Mouse (Mus musculus): ENCODE measurements around the gene Plekhm2. TPM values are rescaled to one million over a fixed set of nuclear protein-coding genes. Genes with fewer than 3 reads are reported as not detected.

Gene Plekhm2
- polyA plus RNA-seq (2014; fragmentation: Nextera tagmentation; extraction: Ambion mirVana): 3.5 and 3.9 TPM in 2 replicates

GRCm38 (mm10) chr4:141664799-141665198 lies at the start of gene Plekhm2:
TSS of gene Plekhm2 (minus strand) at chr4:141664899.
- ATAC-seq (replicated peaks; ENCODE audit: insufficient number of reproducible peaks, low FRiP score, low TSS enrichment): no peak

GRCm38 (mm10) chr4:141713598-141714142 lies 49.0 kb upstream of the Plekhm2 start:
- no peaks in the 10 kb centered on the region for H3K9me3 ChIP-seq (replicated peaks; ENCODE audit: control insufficient read depth, low read length)
- peaks cover 25% of the 10 kb centered on the region for H3K36me3 ChIP-seq (ENCODE audit: control insufficient read depth, insufficient read depth, low read length)
- H3K4me1 ChIP-seq (ENCODE audit: control insufficient read depth, insufficient read depth, low read length): 0 out of 2 replicates have a peak, but pooled peaks cover 3% of the 10 kb centered on the region
- no peak overlapping the region for H3K4me3 ChIP-seq (ENCODE audit: low read depth, low read length)
- ATAC-seq (replicated peaks; ENCODE audit: insufficient number of reproducible peaks, low FRiP score, low TSS enrichment): no peak
- 81% methylated on average over 5 of the region's 5 CpGs for WGBS (ENCODE audit: insufficient replicate concordance)
- no peak overlapping the region for H3K9ac ChIP-seq (ENCODE audit: low read depth, low read length)
- no peak overlapping the region for H3K27ac ChIP-seq (ENCODE audit: low read depth, low read length)
- no peaks in the 10 kb centered on the region for H3K27me3 ChIP-seq (ENCODE audit: control insufficient read depth, insufficient read depth, low read length)
- no peak overlapping the region for H3K4me2 ChIP-seq

More at GRCm38 (mm10) chr4:141664799-141665198, at the start of gene Plekhm2:
- Histone ChIP-seq H3K36me3 (ENCODE audit: control insufficient read depth, insufficient read depth, low read length) (peaks cover 5% of the 10 kb centered on the region), H3K4me1 (ENCODE audit: control insufficient read depth, insufficient read depth, low read length) (peaks cover 13% of the 10 kb centered on the region), H3K4me3 (ENCODE audit: low read depth, low read length) (peak within 1 kb of the TSS; percentile 93), H3K4me2 (peak within 1 kb of the TSS; percentile 94), H3K9ac (ENCODE audit: low read depth, low read length) (peak within 1 kb of the TSS; percentile 91), H3K27ac (ENCODE audit: low read depth, low read length) (peak within 1 kb of the TSS; percentile 77), H3K9me3 (replicated peaks; ENCODE audit: control insufficient read depth, low read length) (no peaks in the 10 kb centered on the region), H3K27me3 (ENCODE audit: control insufficient read depth, insufficient read depth, low read length) (no peaks in the 10 kb centered on the region)
- 58% methylated on average over 8 of the region's 8 CpGs for WGBS (ENCODE audit: insufficient replicate concordance)

DNA sequence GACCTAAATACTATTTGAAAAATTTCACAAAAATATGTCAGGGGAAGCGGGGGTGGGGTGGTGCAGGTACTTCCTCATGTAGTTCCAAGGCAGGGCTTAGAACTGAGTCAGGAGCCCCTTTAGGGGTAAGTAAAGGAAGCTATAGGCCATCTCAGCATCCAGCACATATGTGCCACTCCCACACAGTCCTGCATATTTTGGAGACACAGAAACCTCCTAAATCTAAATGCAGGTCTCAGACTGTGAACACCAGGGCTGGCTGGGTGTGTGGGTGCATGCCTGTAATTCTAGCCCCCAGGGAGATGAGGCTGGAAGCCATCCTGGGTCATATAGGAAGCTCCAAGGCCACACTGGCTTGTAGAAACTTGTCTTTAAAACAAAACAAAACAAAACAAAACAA lies 46.6 kb upstream of the Plekhm2 start:
- no peak overlapping the region for H3K9ac ChIP-seq (ENCODE audit: low read depth, low read length)
- H3K27ac ChIP-seq (ENCODE audit: low read depth, low read length): no peak overlapping the region
- H3K4me3 ChIP-seq (ENCODE audit: low read depth, low read length): no peak overlapping the region
- no peak for ATAC-seq (replicated peaks; ENCODE audit: insufficient number of reproducible peaks, low FRiP score, low TSS enrichment)
- peaks cover 42% of the 10 kb centered on the region for H3K36me3 ChIP-seq (ENCODE audit: control insufficient read depth, insufficient read depth, low read length)
- WGBS (ENCODE audit: insufficient replicate concordance): 97% methylated on average over 1 of the region's 1 CpGs
- H3K27me3 ChIP-seq (ENCODE audit: control insufficient read depth, insufficient read depth, low read length): no peaks in the 10 kb centered on the region
- no peaks in the 10 kb centered on the region for H3K9me3 ChIP-seq (replicated peaks; ENCODE audit: control insufficient read depth, low read length)
- no peaks in the 10 kb centered on the region for H3K4me1 ChIP-seq (ENCODE audit: control insufficient read depth, insufficient read depth, low read length)
- no peak overlapping the region for H3K4me2 ChIP-seq

DNA sequence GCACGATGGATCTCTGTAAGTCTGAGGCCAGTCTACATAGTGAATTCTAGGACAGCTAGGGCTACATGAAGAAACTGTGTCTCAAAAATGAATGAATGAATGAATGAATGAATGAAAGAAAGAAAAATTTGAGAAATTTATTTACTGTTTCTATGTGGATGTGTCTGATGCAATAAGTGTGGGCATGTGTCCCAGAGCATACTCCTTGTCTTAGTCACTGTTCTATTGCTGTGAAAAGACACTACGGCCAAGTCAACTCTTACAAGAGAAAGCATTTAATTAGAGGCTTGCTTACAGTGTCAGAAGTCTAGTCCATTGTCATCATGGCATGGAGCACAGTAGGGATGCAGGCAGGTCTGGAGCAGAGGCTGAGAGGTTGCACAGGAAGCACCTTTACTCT lies 44.3 kb upstream of the Plekhm2 start:
- Histone ChIP-seq H3K36me3 (ENCODE audit: control insufficient read depth, insufficient read depth, low read length) (peaks cover 56% of the 10 kb centered on the region), H3K9ac (ENCODE audit: low read depth, low read length) (no peak overlapping the region), H3K4me3 (ENCODE audit: low read depth, low read length) (no peak overlapping the region), H3K27me3 (ENCODE audit: control insufficient read depth, insufficient read depth, low read length) (no peaks in the 10 kb centered on the region), H3K4me1 (ENCODE audit: control insufficient read depth, insufficient read depth, low read length) (no peaks in the 10 kb centered on the region), H3K4me2 (no peak overlapping the region), H3K9me3 (replicated peaks; ENCODE audit: control insufficient read depth, low read length) (no peaks in the 10 kb centered on the region), H3K27ac (ENCODE audit: low read depth, low read length) (no peak overlapping the region)
- ATAC-seq (replicated peaks; ENCODE audit: insufficient number of reproducible peaks, low FRiP score, low TSS enrichment): no peak
- 91% methylated on average over 2 of the region's 2 CpGs for WGBS (ENCODE audit: insufficient replicate concordance)

GRCm38 (mm10) chr4:141708005-141708404 lies 43.3 kb upstream of the Plekhm2 start:
- H3K36me3 ChIP-seq (ENCODE audit: control insufficient read depth, insufficient read depth, low read length): peaks cover 61% of the 10 kb centered on the region

GRCm38 (mm10) chr4:141705331-141705730 lies 40.6 kb upstream of the Plekhm2 start:
- Histone ChIP-seq H3K4me3 (ENCODE audit: low read depth, low read length) (no peak overlapping the region), H3K36me3 (ENCODE audit: control insufficient read depth, insufficient read depth, low read length) (peaks cover 58% of the 10 kb centered on the region), H3K27ac (ENCODE audit: low read depth, low read length) (no peak overlapping the region), H3K4me2 (no peak overlapping the region), H3K9ac (ENCODE audit: low read depth, low read length) (no peak overlapping the region), H3K4me1 (ENCODE audit: control insufficient read depth, insufficient read depth, low read length) (no peaks in the 10 kb centered on the region), H3K27me3 (ENCODE audit: control insufficient read depth, insufficient read depth, low read length) (no peaks in the 10 kb centered on the region), H3K9me3 (replicated peaks; ENCODE audit: control insufficient read depth, low read length) (no peaks in the 10 kb centered on the region)
- 79% methylated on average over 4 of the region's 4 CpGs for WGBS (ENCODE audit: insufficient replicate concordance)
- no peak for ATAC-seq (replicated peaks; ENCODE audit: insufficient number of reproducible peaks, low FRiP score, low TSS enrichment)

More at GRCm38 (mm10) chr4:141708005-141708404, 43.3 kb upstream of the Plekhm2 start:
- no peaks in the 10 kb centered on the region for H3K9me3 ChIP-seq (replicated peaks; ENCODE audit: control insufficient read depth, low read length)
- no peak overlapping the region for H3K4me2 ChIP-seq
- H3K4me3 ChIP-seq (ENCODE audit: low read depth, low read length): no peak overlapping the region
- no peak overlapping the region for H3K9ac ChIP-seq (ENCODE audit: low read depth, low read length)
- no peaks in the 10 kb centered on the region for H3K4me1 ChIP-seq (ENCODE audit: control insufficient read depth, insufficient read depth, low read length)
- WGBS (ENCODE audit: insufficient replicate concordance): 91% methylated on average over 7 of the region's 7 CpGs
- no peak overlapping the region for H3K27ac ChIP-seq (ENCODE audit: low read depth, low read length)
- no peak for ATAC-seq (replicated peaks; ENCODE audit: insufficient number of reproducible peaks, low FRiP score, low TSS enrichment)
- no peaks in the 10 kb centered on the region for H3K27me3 ChIP-seq (ENCODE audit: control insufficient read depth, insufficient read depth, low read length)

GRCm38 (mm10) chr4:141704625-141705024 lies 39.9 kb upstream of the Plekhm2 start:
- no peaks in the 10 kb centered on the region for H3K9me3 ChIP-seq (replicated peaks; ENCODE audit: control insufficient read depth, low read length)
- WGBS (ENCODE audit: insufficient replicate concordance): 89% methylated on average over 2 of the region's 2 CpGs

GRCm38 (mm10) chr4:141694719-141695118 lies 30.0 kb upstream of the Plekhm2 start:
- Histone ChIP-seq H3K9ac (ENCODE audit: low read depth, low read length) (no peak overlapping the region), H3K4me3 (ENCODE audit: low read depth, low read length) (no peak overlapping the region), H3K36me3 (ENCODE audit: control insufficient read depth, insufficient read depth, low read length) (peaks cover 49% of the 10 kb centered on the region), H3K9me3 (replicated peaks; ENCODE audit: control insufficient read depth, low read length) (no peaks in the 10 kb centered on the region), H3K4me1 (ENCODE audit: control insufficient read depth, insufficient read depth, low read length) (0 out of 2 replicates have a peak, but pooled peaks cover 3% of the 10 kb centered on the region), H3K4me2 (no peak overlapping the region), H3K27ac (ENCODE audit: low read depth, low read length) (no peak overlapping the region), H3K27me3 (ENCODE audit: control insufficient read depth, insufficient read depth, low read length) (no peaks in the 10 kb centered on the region)
- WGBS (ENCODE audit: insufficient replicate concordance): 92% methylated on average over 8 of the region's 8 CpGs
- ATAC-seq (replicated peaks; ENCODE audit: insufficient number of reproducible peaks, low FRiP score, low TSS enrichment): no peak

More at GRCm38 (mm10) chr4:141704625-141705024, 39.9 kb upstream of the Plekhm2 start:
- H3K9ac ChIP-seq (ENCODE audit: low read depth, low read length): no peak overlapping the region
- H3K27me3 ChIP-seq (ENCODE audit: control insufficient read depth, insufficient read depth, low read length): no peaks in the 10 kb centered on the region
- no peaks in the 10 kb centered on the region for H3K4me1 ChIP-seq (ENCODE audit: control insufficient read depth, insufficient read depth, low read length)
- H3K4me2 ChIP-seq: no peak overlapping the region
- H3K27ac ChIP-seq (ENCODE audit: low read depth, low read length): no peak overlapping the region
- ATAC-seq (replicated peaks; ENCODE audit: insufficient number of reproducible peaks, low FRiP score, low TSS enrichment): no peak
- peaks cover 58% of the 10 kb centered on the region for H3K36me3 ChIP-seq (ENCODE audit: control insufficient read depth, insufficient read depth, low read length)
- H3K4me3 ChIP-seq (ENCODE audit: low read depth, low read length): no peak overlapping the region

DNA sequence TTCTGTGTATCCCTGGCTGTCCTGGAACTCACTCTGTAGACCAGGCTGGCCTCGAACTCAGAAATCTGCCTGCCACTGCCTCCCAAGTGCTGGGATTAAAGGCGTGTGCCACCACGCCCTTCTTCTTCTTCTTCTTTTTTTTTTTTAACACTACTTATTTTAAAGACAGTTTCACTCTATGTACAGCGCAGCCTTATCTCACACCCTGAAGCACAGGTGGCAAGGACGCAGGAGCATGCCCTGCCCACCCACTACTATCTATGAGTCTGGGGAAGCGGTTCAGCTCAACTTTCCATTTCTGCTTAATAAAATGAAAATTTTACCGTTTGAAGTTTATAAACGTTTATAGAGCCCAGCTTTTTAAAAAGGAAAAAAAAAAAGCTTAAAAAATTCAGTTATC lies 23.8 kb upstream of the Plekhm2 start:
- H3K4me3 ChIP-seq (ENCODE audit: low read depth, low read length): no peak overlapping the region
- no peaks in the 10 kb centered on the region for H3K9me3 ChIP-seq (replicated peaks; ENCODE audit: control insufficient read depth, low read length)
- no peak overlapping the region for H3K9ac ChIP-seq (ENCODE audit: low read depth, low read length)
- H3K27me3 ChIP-seq (ENCODE audit: control insufficient read depth, insufficient read depth, low read length): no peaks in the 10 kb centered on the region
- no peak for ATAC-seq (replicated peaks; ENCODE audit: insufficient number of reproducible peaks, low FRiP score, low TSS enrichment)
- H3K4me1 ChIP-seq (ENCODE audit: control insufficient read depth, insufficient read depth, low read length): peaks cover 15% of the 10 kb centered on the region; the same call in 1 of the 2 replicates
- no peak overlapping the region for H3K27ac ChIP-seq (ENCODE audit: low read depth, low read length)
- peaks cover 37% of the 10 kb centered on the region for H3K36me3 ChIP-seq (ENCODE audit: control insufficient read depth, insufficient read depth, low read length)
- H3K4me2 ChIP-seq: no peak overlapping the region
- WGBS (ENCODE audit: insufficient replicate concordance): 87% methylated on average over 8 of the region's 8 CpGs
